Mouse (Mus musculus): ENCODE results near the gene Astn2. TPM values are rescaled to one million over a fixed set of nuclear protein-coding genes. Genes with fewer than 3 reads are reported as not detected.

The Astn2 gene
- polyA plus RNA-seq, 1 experiment from 2014 or later, result 0.24 TPM

DNA sequence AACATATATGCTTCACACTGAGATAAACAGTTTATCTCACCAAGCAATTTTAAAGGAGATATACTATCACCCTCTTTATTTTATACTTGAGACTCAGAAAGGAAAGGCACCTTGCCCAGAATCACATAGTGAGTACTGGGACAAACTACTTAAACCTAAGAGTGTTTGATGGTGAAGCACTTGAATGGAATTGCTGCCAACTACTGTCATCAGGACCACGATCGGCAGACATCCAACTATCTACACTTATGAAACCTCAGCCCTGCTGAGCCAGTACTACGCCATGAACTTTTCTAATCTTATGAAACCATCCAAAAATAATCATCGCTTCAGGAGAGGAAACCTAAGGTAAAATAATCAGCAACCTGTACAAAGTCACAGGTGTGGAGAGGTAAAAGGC, 1005.0 kb downstream of the Astn2 start:
- 94% methylated on average over 4 of the region's 4 CpGs for WGBS
- ATAC-seq (replicated peaks; ENCODE audit: low FRiP score, low read depth) (no peak), DNase-seq (ENCODE audit: low spot score) (no peak)
- no peak overlapping the region for H3K4me3 ChIP-seq (replicated peaks; ENCODE audit: low read depth, low read length)
- H3K9me3 ChIP-seq (replicated peaks; ENCODE audit: low read length), result no peaks in the 10 kb centered on the region
- 0 out of 2 replicates have a peak, but pooled peaks cover 5% of the 10 kb centered on the region for H3K4me1 ChIP-seq (replicated peaks; ENCODE audit: insufficient read depth, low read length)
- no peak for TF ChIP-seq CTCF (IDR thresholded peaks at IDR 0.05; ENCODE audit: low read depth)
- H3K36me3 ChIP-seq (ENCODE audit: insufficient read depth, low read length), result no peaks in the 10 kb centered on the region
- H3K4me2 ChIP-seq (ENCODE audit: low read length), result no peak overlapping the region
- H3K9ac ChIP-seq (ENCODE audit: low read depth, low read length), result no peak overlapping the region
- H3K27ac ChIP-seq, result no peak overlapping the region
- no peaks in the 10 kb centered on the region for H3K27me3 ChIP-seq (ENCODE audit: insufficient read depth, low read length)

DNA sequence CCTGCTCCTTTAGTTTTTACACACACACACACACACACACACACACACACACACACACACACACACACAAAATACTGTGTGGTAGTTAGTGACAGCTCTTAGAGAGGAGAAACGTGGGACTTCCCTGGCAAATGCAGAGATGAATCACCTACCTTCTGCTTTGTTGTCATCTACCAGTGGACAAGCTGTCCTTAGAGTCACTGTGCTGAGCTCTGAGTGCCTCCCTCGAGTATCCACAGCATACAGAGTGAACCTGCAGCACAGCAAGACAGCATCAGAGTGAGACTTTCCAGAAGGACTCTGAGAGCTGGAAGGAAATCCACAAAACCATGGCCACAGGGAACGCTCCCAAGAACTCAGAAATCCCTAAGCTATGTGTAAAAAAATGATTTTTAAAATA, 1007.6 kb downstream of the Astn2 start:
- Histone ChIP-seq H3K4me1 (replicated peaks; ENCODE audit: insufficient read depth, low read length) (no peaks in the 10 kb centered on the region), H3K36me3 (ENCODE audit: insufficient read depth, low read length) (no peaks in the 10 kb centered on the region), H3K9me3 (replicated peaks; ENCODE audit: low read length) (no peaks in the 10 kb centered on the region), H3K9ac (ENCODE audit: low read depth, low read length) (no peak overlapping the region), H3K4me2 (ENCODE audit: low read length) (no peak overlapping the region), H3K27ac (no peak overlapping the region), H3K27me3 (ENCODE audit: insufficient read depth, low read length) (no peaks in the 10 kb centered on the region), H3K4me3 (replicated peaks; ENCODE audit: low read depth, low read length) (no peak overlapping the region)
- no peak for DNase-seq (ENCODE audit: low spot score)
- 70% methylated on average over 3 of the region's 3 CpGs for WGBS
- no peak for ATAC-seq (replicated peaks; ENCODE audit: low FRiP score, low read depth)
- no peak for TF ChIP-seq CTCF (IDR thresholded peaks at IDR 0.05; ENCODE audit: low read depth)

DNA sequence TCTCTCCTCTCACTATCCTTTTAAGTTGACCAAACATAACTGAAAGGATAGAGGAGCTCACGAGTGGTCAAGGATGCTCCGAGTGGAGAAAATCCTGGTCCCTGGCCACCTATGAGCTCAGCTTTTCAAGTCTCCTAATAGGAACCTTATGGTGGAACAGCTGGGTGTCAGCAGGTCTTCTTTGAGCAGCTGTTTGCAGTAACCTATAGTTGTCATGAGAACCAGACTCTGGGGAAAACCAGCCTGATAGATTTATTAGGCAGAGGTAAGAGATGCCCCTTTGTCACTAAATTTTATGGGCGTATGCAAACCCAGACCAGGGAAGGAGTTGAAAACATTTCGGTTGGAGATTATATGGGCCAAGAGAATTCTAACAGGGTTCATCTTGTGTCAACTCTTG, 1013.4 kb downstream of the Astn2 start:
- Histone ChIP-seq H3K27me3 (ENCODE audit: insufficient read depth, low read length) (no peaks in the 10 kb centered on the region), H3K9ac (ENCODE audit: low read depth, low read length) (no peak overlapping the region), H3K4me2 (ENCODE audit: low read length) (no peak overlapping the region), H3K36me3 (ENCODE audit: insufficient read depth, low read length) (no peaks in the 10 kb centered on the region), H3K27ac (no peak overlapping the region), H3K4me1 (replicated peaks; ENCODE audit: insufficient read depth, low read length) (no peaks in the 10 kb centered on the region), H3K9me3 (replicated peaks; ENCODE audit: low read length) (no peaks in the 10 kb centered on the region), H3K4me3 (replicated peaks; ENCODE audit: low read depth, low read length) (no peak overlapping the region)
- ATAC-seq (replicated peaks; ENCODE audit: low FRiP score, low read depth) (peak; percentile 66; the same call in 1 of the 2 replicates), DNase-seq (ENCODE audit: low spot score) (peak; percentile 68)
- 21% methylated on average over 4 of the region's 4 CpGs for WGBS
- TF ChIP-seq CTCF (IDR thresholded peaks at IDR 0.05; ENCODE audit: low read depth), result no peak

DNA sequence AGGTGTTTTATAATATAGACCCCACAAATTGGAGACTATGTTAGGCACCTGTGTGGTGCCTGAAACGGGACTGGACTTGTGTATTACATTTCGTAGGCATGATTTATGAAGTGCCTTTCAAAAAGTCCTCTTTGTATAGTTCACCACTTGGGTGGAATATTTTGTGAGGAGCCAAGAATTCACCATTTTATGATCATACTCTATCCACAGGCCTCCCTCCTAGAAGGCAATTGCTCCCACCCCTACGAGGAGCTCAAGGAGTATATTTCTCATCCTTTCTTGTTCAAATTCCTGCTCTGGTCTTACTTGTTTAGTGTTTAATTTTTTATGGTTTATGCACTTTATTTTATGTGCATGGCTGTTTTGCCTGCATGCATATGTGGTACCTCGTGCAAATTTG, 1021.3 kb downstream of the Astn2 start:
- H3K27ac ChIP-seq, result no peak overlapping the region
- ATAC-seq (replicated peaks; ENCODE audit: low FRiP score, low read depth), result no peak
- no peak overlapping the region for H3K9ac ChIP-seq (ENCODE audit: low read depth, low read length)
- H3K4me3 ChIP-seq (replicated peaks; ENCODE audit: low read depth, low read length), result no peak overlapping the region
- no peak overlapping the region for H3K4me2 ChIP-seq (ENCODE audit: low read length)
- no peaks in the 10 kb centered on the region for H3K4me1 ChIP-seq (replicated peaks; ENCODE audit: insufficient read depth, low read length)
- no peak for DNase-seq (ENCODE audit: low spot score)
- no peaks in the 10 kb centered on the region for H3K27me3 ChIP-seq (ENCODE audit: insufficient read depth, low read length)
- H3K36me3 ChIP-seq (ENCODE audit: insufficient read depth, low read length), result no peaks in the 10 kb centered on the region
- 75% methylated on average over 4 of the region's 4 CpGs for WGBS
- no peak for TF ChIP-seq CTCF (IDR thresholded peaks at IDR 0.05; ENCODE audit: low read depth)
- no peaks in the 10 kb centered on the region for H3K9me3 ChIP-seq (replicated peaks; ENCODE audit: low read length)

DNA sequence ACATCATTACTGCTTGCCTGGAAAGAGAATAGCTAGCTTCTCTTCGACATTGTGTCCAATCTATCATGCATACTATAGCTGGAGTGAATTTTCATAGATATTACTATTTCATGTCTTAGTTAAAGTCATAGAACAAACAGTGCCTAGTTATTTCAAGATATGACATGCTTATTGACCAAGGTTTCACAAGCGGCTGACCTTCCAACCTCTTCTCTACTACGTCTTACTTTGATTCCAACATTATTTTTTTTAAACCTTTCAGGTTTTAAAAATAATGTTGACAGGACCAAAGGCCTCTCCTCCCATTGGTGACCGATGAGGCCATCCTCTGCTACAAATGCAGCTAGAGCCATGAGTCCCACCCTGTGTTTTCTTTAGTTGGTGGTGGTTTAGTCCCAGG, 1025.0 kb downstream of the Astn2 start:
- no peak overlapping the region for H3K9ac ChIP-seq (ENCODE audit: low read depth, low read length)
- no peaks in the 10 kb centered on the region for H3K4me1 ChIP-seq (replicated peaks; ENCODE audit: insufficient read depth, low read length)
- no peak for ATAC-seq (replicated peaks; ENCODE audit: low FRiP score, low read depth)
- no peaks in the 10 kb centered on the region for H3K9me3 ChIP-seq (replicated peaks; ENCODE audit: low read length)
- no peaks in the 10 kb centered on the region for H3K36me3 ChIP-seq (ENCODE audit: insufficient read depth, low read length)
- 82% methylated on average over 4 of the region's 4 CpGs for WGBS
- no peaks in the 10 kb centered on the region for H3K27me3 ChIP-seq (ENCODE audit: insufficient read depth, low read length)
- no peak for DNase-seq (ENCODE audit: low spot score)
- no peak overlapping the region for H3K4me3 ChIP-seq (replicated peaks; ENCODE audit: low read depth, low read length)
- no peak overlapping the region for H3K27ac ChIP-seq
- no peak for TF ChIP-seq CTCF (IDR thresholded peaks at IDR 0.05; ENCODE audit: low read depth)
- no peak overlapping the region for H3K4me2 ChIP-seq (ENCODE audit: low read length)

DNA sequence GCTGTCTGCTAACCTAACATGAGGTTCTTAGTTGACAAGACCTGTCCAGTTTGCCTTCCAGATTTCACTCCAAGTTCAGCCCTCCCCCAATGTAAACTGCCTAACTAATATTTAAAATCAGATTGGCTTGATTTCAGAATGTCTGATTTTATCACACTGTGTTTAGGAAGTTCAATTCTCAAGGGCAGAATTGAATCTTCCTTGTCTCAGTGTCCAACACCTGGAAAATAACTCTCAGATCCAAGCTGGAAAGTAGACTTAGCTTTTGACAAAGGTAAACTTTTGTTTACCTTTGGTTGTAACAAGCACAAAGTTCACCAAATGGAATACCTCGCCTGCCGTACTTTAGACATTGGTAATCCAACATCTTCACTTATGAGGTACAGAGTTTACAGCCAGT, 1027.8 kb downstream of the Astn2 start:
- no peak overlapping the region for H3K4me2 ChIP-seq (ENCODE audit: low read length)
- WGBS, result 83% methylated on average over 2 of the region's 2 CpGs

DNA sequence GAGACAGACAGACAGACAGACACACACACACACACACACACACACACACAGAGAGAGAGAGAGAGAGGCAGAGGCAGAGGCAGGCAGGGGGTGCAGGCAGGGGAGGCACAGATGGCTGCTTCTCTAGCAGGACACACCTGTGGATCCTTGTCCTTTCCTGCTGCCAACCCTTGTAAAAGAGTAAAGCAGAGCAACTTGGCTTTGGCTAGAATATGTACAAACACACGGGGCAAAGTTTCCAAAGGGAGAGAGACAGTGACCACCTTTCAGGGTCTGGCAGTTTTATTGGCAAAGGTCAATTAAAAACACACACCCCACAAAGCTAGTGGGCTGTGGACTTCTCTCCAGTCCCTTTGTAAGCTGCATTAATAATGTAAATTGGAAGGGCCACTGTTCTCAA, 1030.6 kb downstream of the Astn2 start:
- no peak overlapping the region for H3K4me2 ChIP-seq (ENCODE audit: low read length)
- no peaks in the 10 kb centered on the region for H3K4me1 ChIP-seq (replicated peaks; ENCODE audit: insufficient read depth, low read length)
- H3K9ac ChIP-seq (ENCODE audit: low read depth, low read length), result no peak overlapping the region
- TF ChIP-seq CTCF (IDR thresholded peaks at IDR 0.05; ENCODE audit: low read depth), result no peak
- H3K9me3 ChIP-seq (replicated peaks; ENCODE audit: low read length), result no peaks in the 10 kb centered on the region
- ATAC-seq (replicated peaks; ENCODE audit: low FRiP score, low read depth) (no peak), DNase-seq (ENCODE audit: low spot score) (no peak)
- no peak overlapping the region for H3K4me3 ChIP-seq (replicated peaks; ENCODE audit: low read depth, low read length)
- WGBS, result 11% methylated on average over 1 of the region's 1 CpGs
- H3K27ac ChIP-seq, result no peak overlapping the region
- no peaks in the 10 kb centered on the region for H3K36me3 ChIP-seq (ENCODE audit: insufficient read depth, low read length)
- no peaks in the 10 kb centered on the region for H3K27me3 ChIP-seq (ENCODE audit: insufficient read depth, low read length)

More for the DNA sequence above, 1027.8 kb downstream of the Astn2 start:
- ATAC-seq (replicated peaks; ENCODE audit: low FRiP score, low read depth), result no peak
- DNase-seq (ENCODE audit: low spot score), result no peak
- Histone ChIP-seq H3K4me1 (replicated peaks; ENCODE audit: insufficient read depth, low read length) (no peaks in the 10 kb centered on the region), H3K27me3 (ENCODE audit: insufficient read depth, low read length) (no peaks in the 10 kb centered on the region), H3K36me3 (ENCODE audit: insufficient read depth, low read length) (no peaks in the 10 kb centered on the region), H3K9ac (ENCODE audit: low read depth, low read length) (no peak overlapping the region), H3K4me3 (replicated peaks; ENCODE audit: low read depth, low read length) (no peak overlapping the region), H3K9me3 (replicated peaks; ENCODE audit: low read length) (no peaks in the 10 kb centered on the region), H3K27ac (no peak overlapping the region)
- TF ChIP-seq CTCF (IDR thresholded peaks at IDR 0.05; ENCODE audit: low read depth), result no peak

Measured in kidney, postnatal 0 days (tissue).